Mouse (Mus musculus) erythroblast, embryonic 14.5 days (primary cell): ENCODE data around the gene Gpr31b.

ENCODE experiments used
- GATA1 ChIP-seq: IDR thresholded peaks from 2 replicates; pipeline ENCODE4 v1.6.1; 2012; ENCODE audit warnings: low read length, inconsistent platforms, mixed read lengths
- TAL1 ChIP-seq: IDR thresholded peaks from 3 replicates; pipeline ENCODE4 v1.6.1; 2012; ENCODE audit warnings: low read length, inconsistent platforms, mixed read lengths

- no peak for TF ChIP-seq GATA1
- no peak for TF ChIP-seq TAL1
These were observed 44.2 kb downstream of the Gpr31b start for GRCm38 (mm10) chr17:13007730-13008425.
